8 mouse cellular contexts compared by ENCODE assay signal in the genomic region with DNA sequence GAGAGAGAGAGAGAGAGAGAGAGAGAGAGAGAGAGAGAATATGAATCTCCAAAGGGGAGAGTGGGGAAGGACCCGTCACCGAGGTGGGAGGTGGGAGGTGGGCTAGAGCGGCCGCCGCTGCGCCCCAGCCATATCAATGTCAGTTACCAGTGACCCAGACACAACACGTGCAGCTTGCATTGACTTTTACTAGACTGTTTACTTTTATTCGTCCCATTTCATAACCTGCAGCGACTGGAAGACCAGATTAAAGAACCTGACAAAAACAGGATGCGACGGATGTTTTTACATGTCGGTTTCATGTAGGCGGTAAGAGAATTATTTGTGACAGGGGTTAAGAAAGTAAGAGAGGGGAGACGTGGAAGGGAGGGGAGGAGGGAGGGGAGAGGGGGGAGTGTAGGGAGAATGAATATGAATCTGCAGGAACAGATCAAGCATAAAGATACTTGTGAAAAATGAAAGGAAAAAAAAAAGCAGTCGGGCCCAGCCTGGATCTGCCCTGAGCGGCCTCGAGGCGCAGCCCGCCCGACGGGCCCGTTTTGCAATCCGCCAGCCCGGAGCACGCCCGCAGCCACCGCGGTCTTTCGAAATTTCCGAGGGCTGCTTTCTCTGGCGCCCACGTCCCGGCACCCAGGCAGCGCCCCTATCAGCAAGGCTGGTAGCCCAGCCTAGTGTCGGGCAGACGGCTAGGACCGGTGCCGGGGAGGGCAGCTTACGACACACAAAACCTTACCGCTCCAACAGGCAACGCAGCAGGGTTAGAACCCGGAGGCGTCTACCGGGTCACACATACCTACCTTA. TPM values are rescaled to one million over a fixed set of nuclear protein-coding genes. Genes with fewer than 3 reads are reported as not detected.
DNase-seq lines count a peak whose midpoint lies in the region; ATAC-seq and TF ChIP-seq lines count a peak whose summit lies in the region.

No protein-coding gene starts in this region.

- H3K9me3 ChIP-seq in heart, embryonic 14.5 days (ENCODE audit: control insufficient read depth, low read length), result no peaks in the 10 kb centered on the region
- H3K9me3 ChIP-seq in megakaryocyte, embryonic 14.5 days, result peaks cover 7% of the 10 kb centered on the region
- H3K9me3 ChIP-seq in stomach, embryonic 15.5 days, result no peaks in the 10 kb centered on the region

- peak overlapping the region; percentile 64 for H3K9ac ChIP-seq in heart, embryonic 14.5 days (ENCODE audit: low read length)
- H3K9ac ChIP-seq in stomach, embryonic 15.5 days, result no peak overlapping the region

- no peak for TF ChIP-seq POLR2A in cortical plate, adult 2 months (IDR thresholded peaks at IDR 0.05; ENCODE audit: extremely low read depth, insufficient read depth, low read length)

- H3K4me3 ChIP-seq in cortical plate, adult 2 months (ENCODE audit: insufficient read depth, low read length), result peak overlapping the region; percentile 2; the same call in 1 of the 2 replicates
- H3K4me3 ChIP-seq in heart, embryonic 14.5 days (ENCODE audit: control insufficient read depth in 1 of 2, insufficient read depth in 1 of 2, low read depth in 1 of 2, low read length in 2 of 2), result peak overlapping the region; percentile 49 to 64
- peak overlapping the region; percentile 91 for H3K4me3 ChIP-seq in megakaryocyte, embryonic 14.5 days (replicated peaks)
- H3K4me3 ChIP-seq in stomach, embryonic 15.5 days (replicated peaks), result peak overlapping the region; percentile 58

- ATAC-seq in heart, embryonic 14.5 days (ENCODE audit: insufficient number of reproducible peaks, insufficient read depth, low FRiP score, low read depth), result no peak
- ATAC-seq in stomach, embryonic 15.5 days (ENCODE audit: insufficient read depth, low FRiP score, low read depth), result no peak

- no peak overlapping the region for H3K27ac ChIP-seq in cortical plate, adult 2 months (ENCODE audit: insufficient read depth, low read length)
- H3K27ac ChIP-seq in heart, embryonic 14.5 days (replicated peaks in 1 of 2; ENCODE audit: control insufficient read depth in 1 of 2, insufficient read depth in 1 of 2, low read depth in 2 of 2, low read length in 2 of 2), result no peak overlapping the region
- H3K27ac ChIP-seq in stomach, embryonic 15.5 days, result no peak overlapping the region

- H3K4me2 ChIP-seq in heart, embryonic 14.5 days (ENCODE audit: low read length), result peak overlapping the region; percentile 87
- H3K4me2 ChIP-seq in stomach, embryonic 15.5 days, result peak overlapping the region; percentile 97

- no peaks in the 10 kb centered on the region for H3K4me1 ChIP-seq in cortical plate, adult 2 months (ENCODE audit: control insufficient read depth, insufficient read depth, low read length)
- peaks cover 8 to 10% of the 10 kb centered on the region in 2 experiments; a peak in 3 of 4 replicates for H3K4me1 ChIP-seq in heart, embryonic 14.5 days (ENCODE audit: control insufficient read depth in 2 of 2, insufficient read depth in 2 of 2, low read length in 2 of 2)
- peaks cover 42% of the 10 kb centered on the region for H3K4me1 ChIP-seq in megakaryocyte, embryonic 14.5 days
- H3K4me1 ChIP-seq in stomach, embryonic 15.5 days, result peaks cover 24% of the 10 kb centered on the region

- WGBS in heart, embryonic 14.5 days, result under 1% methylated on average over 44 of the region's 44 CpGs
- WGBS in stomach, embryonic 15.5 days, result 1% methylated on average over 44 of the region's 44 CpGs

- H3K36me3 ChIP-seq in heart, embryonic 14.5 days (ENCODE audit: control insufficient read depth, insufficient read depth, low read length), result no peaks in the 10 kb centered on the region
- no peaks in the 10 kb centered on the region for H3K36me3 ChIP-seq in megakaryocyte, embryonic 14.5 days (replicated peaks; ENCODE audit: low read length)
- no peaks in the 10 kb centered on the region for H3K36me3 ChIP-seq in stomach, embryonic 15.5 days

- DNase-seq in layer of hippocampus, postnatal 10 days (ENCODE audit: low spot score in 2 of 2), result peak; percentile 5 to 20
- DNase-seq in layer of hippocampus, postnatal 14 days (ENCODE audit: low spot score in 2 of 2), result no peak
- peak; percentile 24 for DNase-seq in kidney, postnatal 14 days
- DNase-seq in spleen, postnatal 14 days (ENCODE audit: low spot score in 2 of 2), result no peak

- peaks cover 18% of the 10 kb centered on the region for H3K27me3 ChIP-seq in heart, embryonic 14.5 days (ENCODE audit: control insufficient read depth, insufficient read depth, low read length)
- H3K27me3 ChIP-seq in megakaryocyte, embryonic 14.5 days (replicated peaks), result peaks cover 73% of the 10 kb centered on the region
- peaks cover 29% of the 10 kb centered on the region for H3K27me3 ChIP-seq in stomach, embryonic 15.5 days (replicated peaks)

- TF ChIP-seq CTCF in cortical plate, adult 2 months (IDR thresholded peaks at IDR 0.05; ENCODE audit: extremely low read depth, insufficient read depth, low read length), result no peak

RNA-seq across cellular contexts. Expression of a gene that starts 1.8 kb away (rescaled TPM):
- 1 to 10 TPM; 3.0 to 4.8 TPM for total RNA-seq in layer of hippocampus, postnatal 10 days (2021)
- total RNA-seq in layer of hippocampus, postnatal 14 days (2021), result 1 to 10 TPM in 1 of 2 experiments, under 1 TPM in 1; 0.74 to 1.1 TPM
- polyA plus RNA-seq in cortical plate, adult 2 months (2012; rRNA removed), result 4.4 and 5.7 TPM in 2 replicates
- 3.2 and 5.8 TPM in 2 replicates for polyA plus RNA-seq in heart, embryonic 14.5 days (2014; fragmentation: Nextera tagmentation; extraction: Ambion mirVana)
- 0.04 TPM in 1 of 2 replicates, not detected in the other for polyA plus RNA-seq in megakaryocyte, embryonic 14.5 days (2012; ENCODE audit: insufficient read depth, low replicate concordance)
- 41.8 and 59.4 TPM in 2 replicates for polyA plus RNA-seq in stomach, embryonic 15.5 days (2015; fragmentation: Nextera tagmentation; extraction: Ambion mirVana)

Comparison
In these comparisons a context has a peak if more than half of its experiments do, and no peak if none do; other contexts are left out.
1. DNase-seq: peak in layer of hippocampus, postnatal 10 days (2 of 2) and kidney, postnatal 14 days (single experiment); none in layer of hippocampus, postnatal 14 days (0 of 2) and spleen, postnatal 14 days (0 of 2).
2. H3K4me3 ChIP-seq: peak in every context shown above with its lines; median percentile 91 in megakaryocyte, embryonic 14.5 days; 58 in stomach, embryonic 15.5 days; 56 in heart, embryonic 14.5 days; 2 in cortical plate, adult 2 months.